Mouse (Mus musculus) lung, postnatal 4 days (tissue): ENCODE data around the gene Ppt2.

Source experiments
- DNase-seq, 2 experiments: peaks; one replicate each; pipeline ENCODE4 v3.0.0; 2021

Gene Ppt2

DNA sequence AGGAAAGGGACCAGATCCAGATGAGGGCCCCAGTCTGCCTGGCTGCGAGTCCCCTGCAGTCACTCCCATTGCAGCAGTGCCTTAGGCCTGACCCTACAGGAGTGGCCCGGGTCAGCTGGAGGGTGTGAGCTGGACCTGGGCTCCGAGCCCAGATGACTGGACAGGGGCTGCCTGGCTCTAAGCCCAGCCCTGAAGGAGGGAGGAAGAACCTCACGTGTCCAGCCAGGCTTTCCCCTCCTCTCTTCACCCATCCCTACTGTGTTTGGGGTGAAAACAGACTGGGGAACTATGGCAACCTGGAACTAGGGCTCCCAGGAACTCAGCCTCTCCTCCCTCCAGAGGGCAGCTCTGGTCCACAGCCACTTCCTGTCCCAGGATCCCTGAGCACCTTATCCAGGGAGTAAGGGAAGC is 27.3 kb upstream of the Ppt2 start:
- DNase-seq: peak; percentile 88 to 96

DNA sequence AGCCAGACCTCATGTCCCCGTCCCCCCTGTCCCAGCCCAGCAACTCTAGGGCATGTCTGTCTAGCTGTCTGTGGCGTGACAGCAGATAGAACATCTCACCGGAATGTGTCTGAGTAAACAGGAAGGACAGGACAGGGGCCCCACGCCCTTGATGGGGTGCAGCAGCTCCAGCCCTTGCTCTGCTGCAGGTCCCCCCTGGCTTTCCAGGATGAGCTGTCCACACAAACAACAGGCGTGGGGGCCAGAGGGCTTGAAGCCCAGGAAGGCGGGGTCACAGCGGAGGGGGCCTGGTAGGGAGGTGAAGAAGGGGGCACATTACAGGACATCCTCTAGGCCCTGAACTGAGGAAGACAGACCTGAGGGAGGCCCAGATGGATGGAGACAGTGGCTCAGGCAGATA is 26.9 kb upstream of the Ppt2 start:
- peak; percentile 76 to 90 for DNase-seq

DNA sequence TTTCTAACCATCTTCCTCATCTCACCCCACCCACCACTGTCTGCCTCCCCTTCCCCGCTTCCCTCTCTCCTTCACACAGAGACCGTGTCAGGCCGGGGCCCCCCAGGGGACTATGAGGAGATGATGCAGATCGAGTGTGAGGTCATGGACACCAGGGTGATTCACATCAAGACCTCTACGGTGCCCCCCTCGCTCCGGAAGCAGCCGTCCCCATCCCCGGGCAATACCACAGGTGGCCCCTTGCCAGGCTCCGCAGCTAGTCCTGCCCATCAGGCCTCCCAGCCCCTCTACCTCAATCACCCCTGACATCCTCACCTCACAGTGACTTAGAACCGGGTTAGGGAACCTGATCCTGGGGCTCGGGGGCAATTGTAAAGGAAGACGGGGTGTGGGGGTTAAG is 26.1 kb upstream of the Ppt2 start:
- no peak for DNase-seq

DNA sequence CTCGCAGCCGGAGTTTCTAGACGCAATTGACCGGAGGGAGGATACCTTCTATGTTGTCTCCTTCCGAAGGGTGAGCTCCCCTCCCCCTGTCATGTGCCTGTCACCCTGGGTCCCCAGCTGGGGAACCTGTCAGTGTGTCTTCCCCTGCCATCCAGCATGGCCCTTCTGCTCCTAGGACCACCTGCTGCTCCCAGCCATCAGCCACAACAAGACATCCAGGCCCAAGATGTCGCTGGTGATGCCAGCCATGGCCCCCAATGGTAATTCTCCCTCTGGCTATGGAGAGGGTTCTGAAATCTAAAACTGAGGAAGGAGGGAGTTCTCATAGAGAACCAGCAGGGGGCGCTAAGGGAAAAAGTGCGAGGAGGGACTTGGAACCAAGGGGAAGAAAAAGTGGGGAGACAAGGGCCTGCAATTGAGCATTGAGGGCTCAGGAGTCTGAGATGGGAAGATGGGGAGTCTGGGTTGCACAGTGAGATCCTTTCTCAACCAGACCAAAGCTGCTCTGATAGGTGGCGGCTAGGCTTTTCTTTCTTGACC is 25.5 kb upstream of the Ppt2 start:
- peak in 1 of 2 experiments; percentile 79 for DNase-seq

DNA sequence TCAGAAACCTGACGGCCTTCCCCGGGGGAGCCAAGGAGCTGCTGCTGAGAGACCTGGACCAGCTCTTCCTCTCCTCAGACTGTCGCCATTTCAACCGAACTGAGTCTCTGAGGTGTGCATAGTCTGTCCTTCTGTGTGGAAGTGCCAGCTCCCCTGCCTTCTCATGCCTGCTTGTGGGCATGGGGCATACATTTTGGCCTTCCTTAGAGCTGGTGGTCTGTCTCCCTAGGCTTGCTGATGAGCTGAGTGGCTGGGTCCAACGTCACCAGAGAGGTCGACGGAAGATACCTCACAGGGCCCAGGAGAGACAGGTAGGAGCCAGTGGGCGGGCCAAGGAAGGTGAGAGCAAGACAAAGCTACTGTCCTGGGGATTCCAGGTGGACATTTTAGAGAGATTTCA is 24.7 kb upstream of the Ppt2 start:
- DNase-seq: no peak

DNA sequence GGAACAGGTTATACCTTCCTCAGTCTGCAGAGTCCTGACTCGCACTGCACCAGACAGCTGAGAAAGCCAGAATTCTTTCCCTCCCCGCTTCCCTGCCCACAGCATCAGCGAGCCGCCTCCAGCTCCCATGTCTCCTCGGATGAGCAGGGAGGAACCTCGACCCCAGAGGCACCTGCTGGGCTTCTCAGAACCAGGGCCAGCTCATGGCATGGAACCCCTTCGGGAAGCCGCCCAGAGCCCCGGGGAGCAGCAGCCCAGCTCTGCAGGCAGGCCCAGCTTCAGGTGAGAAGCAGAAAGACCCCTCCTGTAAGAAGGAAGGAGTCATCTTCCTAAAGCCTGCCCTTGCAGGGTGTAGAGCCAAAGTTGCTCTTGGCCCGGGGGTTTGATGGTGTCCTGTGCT is 24.2 kb upstream of the Ppt2 start:
- DNase-seq: no peak

DNA sequence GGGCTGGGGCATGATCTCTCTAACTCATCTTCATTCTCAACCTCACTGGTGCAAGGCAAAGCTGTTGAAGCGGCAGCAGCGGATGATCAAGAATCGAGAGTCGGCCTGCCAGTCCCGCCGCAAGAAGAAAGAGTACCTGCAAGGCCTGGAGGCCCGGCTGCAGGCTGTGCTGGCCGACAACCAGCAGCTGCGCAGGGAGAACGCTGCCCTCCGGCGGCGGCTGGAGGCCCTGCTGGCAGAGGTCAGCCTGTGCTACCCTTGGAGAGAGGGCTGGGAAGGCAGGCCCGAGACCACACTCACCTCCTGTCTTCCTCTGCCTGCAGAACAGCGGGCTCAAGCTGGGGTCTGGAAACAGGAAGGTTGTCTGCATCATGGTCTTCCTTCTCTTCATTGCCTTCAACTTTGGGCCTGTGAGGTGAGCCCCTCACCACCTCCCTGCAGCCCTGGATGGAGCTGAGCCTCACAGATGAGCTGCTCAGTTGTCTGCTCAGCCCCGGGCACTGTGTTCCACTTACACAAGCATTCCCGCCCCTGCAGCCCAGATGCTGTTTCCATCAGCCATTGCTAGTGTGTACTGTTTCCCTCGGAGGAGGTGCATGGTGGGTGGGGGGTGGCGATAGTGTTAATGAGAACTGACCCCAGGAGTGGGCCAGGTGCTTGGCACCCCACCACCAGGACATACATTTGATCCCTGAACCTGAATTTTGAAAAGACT is 23.4 kb upstream of the Ppt2 start:
- DNase-seq: peak; percentile 71 to 72

DNA sequence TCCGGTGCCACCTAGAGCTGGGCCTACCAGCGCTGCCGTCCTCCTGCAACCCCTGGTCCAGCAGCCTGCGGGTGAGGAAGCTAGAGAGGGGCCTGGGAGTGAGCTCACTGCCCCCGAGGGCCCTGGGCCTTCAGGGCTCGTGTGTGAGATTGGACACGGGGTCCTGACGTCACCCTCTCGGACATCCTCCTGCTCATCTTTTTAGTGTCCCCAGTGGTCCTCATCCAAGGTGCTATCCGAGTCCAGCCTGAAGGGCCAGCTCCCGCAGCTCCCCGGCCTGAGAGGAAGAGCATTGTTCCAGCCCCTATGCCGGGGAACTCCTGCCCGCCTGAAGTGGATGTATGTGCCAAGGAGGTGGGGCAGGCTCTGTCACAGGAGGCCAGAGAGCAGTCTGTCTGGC is 22.5 kb upstream of the Ppt2 start:
- no peak for DNase-seq

DNA sequence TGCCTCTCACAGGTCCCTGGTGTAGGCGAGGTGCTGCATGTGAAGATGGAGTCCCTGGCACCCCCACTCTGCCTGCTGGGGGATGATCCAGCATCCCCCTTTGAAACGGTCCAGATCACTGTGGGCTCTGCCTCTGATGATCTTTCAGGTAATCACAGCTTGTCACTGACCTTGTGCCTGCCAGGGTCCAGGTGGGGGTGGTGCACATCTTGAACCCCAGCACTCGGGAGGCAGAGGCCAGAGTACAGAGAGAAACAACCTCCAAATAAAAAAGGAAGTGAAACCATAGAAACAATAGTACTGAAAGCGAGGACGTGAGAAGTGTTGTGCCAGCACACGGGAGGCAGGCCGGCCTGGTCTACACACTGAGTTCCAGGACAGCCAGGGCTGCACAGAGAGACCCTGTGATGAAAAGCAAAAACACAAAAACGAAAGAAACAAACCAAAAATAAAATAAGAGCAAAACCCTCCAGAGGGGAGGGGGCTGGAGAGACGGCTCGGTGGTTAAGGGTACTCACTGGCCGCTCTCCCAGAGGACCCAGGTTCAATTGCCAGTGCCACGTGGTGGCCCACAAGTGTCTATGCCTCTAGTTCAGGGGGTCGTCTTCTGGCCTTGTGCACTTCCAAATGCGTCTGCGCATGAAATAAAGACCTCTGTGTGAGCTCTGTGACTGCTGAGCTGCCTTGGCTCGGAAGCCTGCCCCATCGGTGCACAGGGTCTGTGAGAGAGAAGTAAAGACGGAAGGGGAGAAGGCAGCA is 21.0 kb upstream of the Ppt2 start:
- DNase-seq: no peak

DNA sequence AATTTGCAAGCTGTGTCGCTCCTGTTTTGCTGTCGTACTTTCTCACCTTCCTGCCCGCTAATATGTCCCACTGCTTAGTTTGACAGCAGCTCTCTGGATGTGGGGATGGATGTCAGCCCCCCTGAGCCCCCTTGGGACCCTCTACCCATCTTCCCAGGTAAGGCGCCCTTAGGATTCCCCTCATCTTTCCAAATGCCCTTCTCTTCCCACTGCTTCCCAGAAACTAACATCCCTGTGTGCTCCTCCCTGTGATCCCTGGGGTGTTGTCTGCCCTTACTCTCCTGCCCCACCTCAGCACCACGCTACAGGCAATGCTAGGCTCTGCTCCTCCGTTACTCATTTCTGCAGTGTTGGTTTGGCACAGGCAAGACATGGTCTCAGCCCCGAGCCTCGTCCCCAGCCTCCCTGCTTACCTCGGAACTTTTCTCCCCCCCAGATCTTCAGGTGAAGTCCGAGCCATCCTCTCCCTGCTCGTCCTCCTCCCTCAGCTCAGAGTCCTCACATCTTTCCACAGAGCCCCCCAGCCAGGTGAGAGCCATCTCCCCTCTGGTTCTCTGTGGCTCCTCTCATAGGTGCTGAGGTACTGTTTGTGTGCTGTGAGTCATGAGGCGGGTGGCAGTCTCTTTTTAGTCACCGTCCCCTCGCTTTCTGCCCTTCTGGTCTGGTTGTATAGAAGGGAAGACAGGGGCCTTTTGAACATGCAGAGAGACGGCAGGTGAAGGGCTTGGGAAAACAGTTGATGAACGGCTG is 20.0 kb upstream of the Ppt2 start:
- DNase-seq: no peak

DNA sequence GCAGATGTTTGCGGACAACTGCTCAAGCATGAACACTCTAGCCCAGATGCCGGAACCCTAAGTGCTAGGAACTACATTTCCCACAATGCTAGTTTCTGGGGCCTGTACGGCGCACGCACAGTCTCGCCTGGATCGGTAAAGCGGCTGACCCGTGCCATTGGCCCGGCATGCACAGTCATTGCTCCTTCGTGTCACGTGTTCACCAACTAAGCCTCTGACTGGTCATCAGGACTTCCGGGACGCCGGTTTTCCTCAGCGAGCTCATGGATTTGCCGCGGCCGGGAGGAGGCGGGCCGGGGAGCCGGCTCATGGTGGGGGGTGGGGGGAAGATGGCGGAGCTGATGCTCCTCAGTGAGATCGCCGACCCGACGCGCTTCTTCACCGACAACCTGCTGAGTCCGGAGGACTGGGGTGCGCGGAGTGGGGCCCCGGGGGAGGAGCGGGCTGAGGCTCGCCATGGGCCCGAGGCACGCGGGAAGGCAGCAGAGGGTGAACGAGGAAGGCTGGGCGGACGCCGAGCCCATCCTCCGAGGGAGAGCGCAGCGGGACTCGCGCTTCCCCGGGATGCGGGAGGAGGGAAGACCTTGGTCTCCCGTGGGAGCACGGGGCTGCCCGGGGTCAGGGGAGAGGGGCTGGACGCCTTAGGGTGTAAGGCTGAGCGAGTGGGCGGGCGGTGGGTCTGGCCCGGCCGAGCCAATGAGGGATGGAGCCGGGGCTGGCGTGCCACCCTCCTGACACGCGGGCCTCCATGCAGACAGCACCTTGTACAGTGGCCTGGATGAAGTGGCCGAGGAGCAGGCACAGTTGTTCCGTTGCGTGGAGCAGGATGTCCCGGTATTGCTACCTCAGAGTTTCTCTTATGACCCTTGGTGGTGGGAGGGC is 18.8 kb upstream of the Ppt2 start, which contains the start of gene Atf6b:
Gene Atf6b, plus strand, starts transcription at position 241 of the 882 bp plus-strand sequence.
- DNase-seq: peak; percentile 95 to 99

DNA sequence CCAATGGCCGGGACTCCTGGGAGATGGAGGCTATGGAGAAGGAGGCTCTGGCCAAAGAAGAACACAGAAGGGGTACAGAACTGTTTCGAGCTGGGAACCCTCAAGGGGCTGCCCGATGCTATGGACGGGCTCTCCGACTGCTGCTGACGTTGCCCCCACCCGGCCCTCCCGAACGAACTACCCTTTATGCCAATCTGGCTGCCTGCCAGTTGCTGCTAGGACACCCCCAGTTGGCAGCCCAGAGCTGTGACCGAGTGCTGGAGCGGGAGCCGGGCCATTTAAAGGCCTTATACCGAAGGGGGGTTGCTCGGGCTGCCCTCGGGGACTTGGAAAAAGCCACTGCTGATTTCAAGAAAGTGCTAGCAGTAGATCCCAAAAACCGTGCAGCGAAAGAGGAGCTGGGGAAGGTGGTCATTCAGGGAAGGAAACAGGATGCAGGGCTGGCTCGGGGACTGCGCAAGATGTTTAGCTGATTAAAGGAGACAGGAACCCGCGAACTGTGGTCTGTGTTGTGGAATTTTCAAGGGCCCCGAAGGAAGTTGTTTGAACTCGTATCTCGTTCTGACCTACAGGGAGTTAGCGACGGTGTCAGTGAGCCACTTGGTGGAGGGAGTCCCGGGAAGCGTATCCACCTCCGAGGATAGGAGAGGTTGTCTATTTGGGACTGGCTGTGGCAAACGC is 17.7 kb upstream of the Ppt2 start:
- DNase-seq: peak in 1 of 2 experiments; percentile 46

DNA sequence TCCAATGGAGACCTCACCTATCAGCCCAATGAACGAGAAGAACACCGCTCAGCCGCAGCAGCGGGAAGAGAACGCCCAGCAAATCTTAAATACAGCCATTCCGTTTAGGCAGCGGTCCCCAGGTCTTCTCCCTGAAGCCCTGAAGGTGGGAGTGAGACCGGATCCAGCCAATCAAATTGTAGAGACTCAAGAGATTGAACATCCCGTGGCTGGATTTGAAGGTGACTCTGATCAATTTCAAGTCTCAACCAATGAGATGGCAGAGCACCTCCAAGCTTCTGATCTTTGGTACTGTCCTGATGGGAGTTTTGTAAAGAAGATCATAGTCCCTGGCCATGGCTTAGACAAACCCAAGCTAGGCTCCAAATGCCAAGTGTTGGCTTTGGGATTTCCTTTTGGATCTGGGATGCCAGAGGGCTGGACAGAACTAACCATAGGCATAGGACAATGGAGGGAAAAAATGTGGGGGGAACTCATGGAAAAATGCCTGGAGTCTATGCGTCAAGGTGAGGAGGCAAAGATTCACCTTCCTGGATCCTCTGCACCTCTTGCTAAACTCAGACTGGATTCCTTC is 17.0 kb upstream of the Ppt2 start:
- no peak for DNase-seq

DNA sequence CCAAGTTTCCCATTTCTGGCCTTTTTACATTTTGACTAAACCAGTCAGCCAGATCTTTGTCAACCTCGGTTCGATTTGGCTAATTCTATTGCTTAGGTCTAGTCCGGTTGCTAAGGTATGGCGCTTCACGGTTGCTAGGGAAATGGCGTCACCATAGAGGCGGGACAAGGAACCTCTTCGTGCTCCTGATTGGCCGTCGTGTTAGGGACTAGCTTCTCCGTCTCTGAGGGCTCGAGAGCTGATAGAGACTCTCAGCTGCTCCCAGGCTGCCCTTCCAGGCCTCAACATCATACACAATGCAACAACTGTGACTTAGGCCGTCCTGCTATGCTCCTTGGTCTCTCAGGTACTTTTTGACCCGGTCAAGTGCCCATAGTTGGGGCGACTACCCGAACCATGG is 16.3 kb upstream of the Ppt2 start, which contains the start of gene Fkbpl:
Gene Fkbpl, plus strand, starts transcription at position 157 of the 400 bp plus-strand sequence.
- DNase-seq: peak; percentile 96 to 97

DNA sequence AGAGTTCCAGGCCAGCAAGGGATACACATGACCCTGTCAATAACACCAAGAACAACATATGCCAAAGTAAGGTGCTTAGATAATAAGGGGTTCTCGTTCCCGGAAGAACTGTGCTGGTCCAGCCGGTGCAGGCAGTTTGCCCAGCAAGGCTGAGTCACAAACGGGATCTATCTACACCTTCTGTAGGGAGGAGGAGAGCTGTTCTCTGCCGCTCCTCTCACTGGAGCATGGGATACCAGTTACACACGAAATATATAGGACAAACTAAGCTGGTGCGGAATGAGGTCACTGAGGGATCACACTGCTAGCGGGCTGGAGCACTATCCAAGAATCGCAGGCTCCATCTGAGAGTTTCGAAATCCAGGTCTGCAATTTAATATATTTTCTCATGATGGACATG is 15.6 kb upstream of the Ppt2 start:
- no peak for DNase-seq

DNA sequence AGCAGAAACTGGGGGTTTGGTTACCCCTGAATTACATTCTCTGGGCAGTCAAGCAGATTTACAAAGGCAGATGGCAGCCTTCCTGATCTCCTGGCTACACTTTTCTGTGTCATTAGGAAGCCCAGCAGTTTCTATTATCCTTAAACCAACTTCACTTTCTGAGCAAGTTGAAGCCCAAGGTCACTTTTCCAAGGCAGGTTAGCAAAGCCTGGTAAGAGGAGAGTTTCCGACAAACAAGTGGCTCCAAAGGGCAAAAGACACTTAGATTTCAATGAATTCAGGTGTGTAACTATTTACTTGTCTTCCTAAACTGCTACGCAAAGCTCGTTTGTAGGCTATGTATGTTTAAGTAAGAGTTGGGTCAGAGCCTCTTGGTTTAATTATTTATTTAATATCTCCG is 15.1 kb upstream of the Ppt2 start:
- DNase-seq: no peak

DNA sequence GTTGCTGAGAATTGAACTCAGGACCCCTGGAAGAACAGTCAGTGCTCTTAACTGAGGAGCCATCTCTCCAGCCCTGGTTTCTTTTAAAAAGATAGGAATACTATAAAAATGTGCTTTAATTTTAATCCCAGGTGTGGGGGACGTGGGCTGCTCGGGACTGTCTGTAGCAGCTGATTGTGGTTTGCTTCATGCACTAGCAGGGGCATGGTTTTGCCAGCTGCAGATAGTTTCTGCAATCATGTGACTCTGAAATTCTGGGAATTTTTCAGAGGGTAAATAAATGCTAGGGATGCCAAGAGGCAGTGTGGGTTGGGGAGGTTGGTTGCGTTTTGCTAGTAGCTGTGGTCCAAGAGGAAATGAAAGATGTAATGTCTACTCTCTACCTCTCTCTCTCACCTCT is 13.6 kb upstream of the Ppt2 start:
- DNase-seq: no peak

DNA sequence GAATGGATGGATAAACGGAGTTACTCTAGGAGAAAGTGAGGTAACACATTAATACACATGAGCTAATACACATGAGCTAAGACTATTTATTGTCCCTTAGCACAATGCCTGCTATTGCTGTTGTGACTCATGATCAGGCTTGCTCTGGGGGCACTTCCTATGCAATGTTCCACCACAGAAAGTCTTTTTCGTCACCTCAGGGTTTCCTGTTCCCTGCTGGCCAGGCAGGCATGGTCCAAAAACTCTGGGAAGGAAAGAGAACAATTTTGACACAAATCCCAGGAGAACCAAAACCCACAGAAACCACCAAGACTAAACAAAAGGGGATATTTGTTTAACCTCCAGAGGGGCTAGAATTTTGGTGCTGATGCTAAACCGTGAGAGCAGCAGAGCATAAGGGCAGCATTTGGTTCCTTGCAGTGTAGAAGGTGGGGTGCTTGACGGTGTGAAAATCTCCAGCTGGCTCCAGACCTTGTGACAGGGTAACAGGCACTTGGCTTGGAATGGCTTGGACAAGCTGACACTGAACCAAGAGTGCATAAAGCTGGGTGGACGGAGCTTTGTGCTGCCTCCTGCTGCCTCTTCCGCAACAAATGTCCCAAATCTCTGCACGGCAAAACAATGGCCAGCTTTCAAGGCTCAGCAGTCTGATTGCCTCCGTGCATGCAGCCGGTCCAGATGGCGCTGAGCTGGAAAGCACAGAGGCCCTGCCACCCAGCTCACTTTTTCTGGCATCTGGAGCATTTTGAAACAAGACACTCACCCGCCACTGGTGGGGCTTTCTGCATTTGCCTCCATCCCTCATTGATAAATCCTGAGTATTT is 12.7 kb upstream of the Ppt2 start:
- peak in 1 of 2 experiments; percentile 80 for DNase-seq

DNA sequence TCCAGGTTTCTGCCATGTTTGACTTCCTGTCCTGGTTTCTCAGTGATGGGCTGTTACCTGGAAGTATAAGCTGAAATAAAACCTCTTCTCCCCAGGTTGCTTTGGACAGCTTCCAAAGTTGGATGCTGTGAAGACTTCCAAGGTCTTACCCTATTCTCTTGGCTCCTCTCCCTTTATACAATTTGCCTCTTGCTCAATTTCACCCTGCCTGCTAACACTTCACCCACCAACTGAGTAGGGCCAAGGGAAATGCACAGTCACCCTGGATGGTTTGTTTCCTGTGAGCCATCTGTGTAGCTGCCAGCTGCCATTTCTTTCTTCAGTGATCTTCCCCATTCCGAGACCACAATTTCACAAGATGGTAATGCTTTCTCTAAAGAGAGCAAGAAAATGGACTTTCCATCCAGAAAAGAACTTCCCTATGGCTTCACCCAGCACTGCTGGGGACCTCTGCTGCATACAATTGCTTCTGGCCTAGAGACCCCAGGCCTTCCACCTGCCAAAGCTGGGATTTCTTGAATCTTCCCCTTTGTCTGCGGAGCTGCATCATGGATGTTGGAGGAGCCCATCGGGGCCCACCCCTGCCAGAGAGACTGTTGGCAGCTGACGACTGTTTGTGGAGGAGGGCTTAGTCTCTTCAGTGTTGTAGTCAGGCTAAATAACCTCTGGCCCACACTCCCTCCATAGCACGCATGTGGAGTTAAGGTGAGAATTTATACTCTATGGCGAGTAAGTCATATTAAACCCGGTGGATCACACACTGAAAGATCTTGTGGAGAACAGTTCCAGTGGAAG is 11.3 kb upstream of the Ppt2 start:
- no peak for DNase-seq

DNA sequence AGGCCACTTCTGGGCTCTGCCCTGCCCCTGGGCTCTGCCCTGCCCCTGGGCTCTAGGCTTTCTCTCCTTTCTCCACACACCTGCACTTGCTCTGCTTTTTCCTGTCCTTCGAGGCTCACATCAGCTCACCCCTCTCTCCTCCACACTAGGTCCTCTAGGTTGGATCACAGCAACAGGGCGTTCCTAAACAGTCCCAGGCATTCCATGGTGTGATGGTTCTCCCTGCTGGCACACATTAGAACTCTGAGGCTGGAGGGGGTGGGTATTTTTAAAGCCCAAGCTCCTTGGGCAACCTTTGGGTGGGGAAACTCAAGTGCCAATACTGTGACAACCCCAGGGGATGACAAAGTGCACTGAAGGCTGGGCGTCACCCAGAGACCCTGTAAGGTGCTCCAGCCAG is 9.1 kb upstream of the Ppt2 start:
- no peak for DNase-seq
